Mouse (Mus musculus): ENCODE results near the gene Nfyc. TPM values are rescaled to one million over a fixed set of nuclear protein-coding genes. Genes with fewer than 3 reads are reported as not detected.
A peak's percentile ranks its signal among the peaks of the same experiment; 100 is the strongest.

Gene Nfyc
- polyA plus RNA-seq, 1 experiment from 2014 or later, result 82.1 TPM

DNA sequence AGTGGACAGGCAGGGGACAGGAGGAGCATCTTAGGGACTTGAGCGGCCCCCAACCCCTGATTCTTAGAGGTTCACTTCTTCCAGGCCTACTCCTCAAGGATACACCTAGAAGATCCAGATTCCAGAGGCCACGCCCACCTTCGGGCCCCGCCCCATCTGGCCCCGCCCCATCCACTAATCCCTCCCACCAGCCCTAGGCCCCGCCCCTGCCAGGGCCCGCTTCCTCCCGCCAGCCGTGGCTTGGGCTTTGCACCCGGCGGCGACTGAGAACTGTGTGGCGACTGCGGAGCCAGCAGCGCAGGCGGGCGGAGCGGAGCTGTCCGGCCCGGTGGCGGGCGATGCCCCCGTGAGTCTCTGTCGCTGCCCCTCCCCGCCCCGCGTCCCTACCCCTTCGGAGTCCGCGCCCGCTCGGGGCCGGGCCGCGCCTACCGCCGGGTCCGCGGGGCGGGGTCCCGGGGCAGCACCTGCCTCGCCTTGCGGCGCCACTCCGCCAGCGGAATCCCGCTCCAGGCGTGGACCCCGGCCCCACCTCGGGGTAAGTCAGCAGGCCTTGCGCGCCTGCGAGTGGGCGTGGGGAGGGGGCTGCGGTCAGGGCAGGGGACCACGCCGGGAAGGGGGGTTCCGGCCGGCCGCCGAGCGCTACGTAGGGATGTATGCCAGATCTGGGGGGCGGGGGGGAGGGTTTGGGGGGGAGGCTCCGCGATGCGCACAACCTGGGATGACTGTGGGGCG is 23.4 kb upstream of the Nfyc start, which contains the start of gene Rims3:
Gene Rims3 (plus strand): TSS at position 229 of the 732 bp plus-strand sequence.
- H3K27ac ChIP-seq (replicated peaks), result peak within 1 kb of the TSS; percentile 72
- H3K27me3 ChIP-seq, result 0 out of 2 replicates have a peak, but pooled peaks cover 11% of the 10 kb centered on the region
- H3K9ac ChIP-seq, result peak within 1 kb of the TSS; percentile 74
- peak within 1 kb of the TSS; percentile 75 for H3K4me3 ChIP-seq
- peak; percentile 76 for ATAC-seq (ENCODE audit: low FRiP score, low read depth)
- peak within 1 kb of the TSS; percentile 66 for H3K4me2 ChIP-seq
- H3K4me1 ChIP-seq (replicated peaks), result peaks cover 25% of the 10 kb centered on the region
- no peaks in the 10 kb centered on the region for H3K9me3 ChIP-seq
- WGBS, result under 1% methylated on average over 45 of the region's 68 CpGs
- H3K36me3 ChIP-seq, result no peaks in the 10 kb centered on the region

- peaks cover 13% of the 10 kb centered on the region for H3K4me1 ChIP-seq (replicated peaks)
- 2% methylated on average over 10 of the region's 10 CpGs for WGBS
These were observed 19.6 kb upstream of the Nfyc start for GRCm38 (mm10) chr4:120850946-120851345.

GRCm38 (mm10) chr4:120849451-120849850 is 18.1 kb upstream of the Nfyc start:
- Histone ChIP-seq H3K27me3 (0 out of 2 replicates have a peak, but pooled peaks cover 11% of the 10 kb centered on the region), H3K4me3 (no peak overlapping the region), H3K9me3 (no peaks in the 10 kb centered on the region), H3K4me1 (replicated peaks) (peaks cover 5% of the 10 kb centered on the region; the same call in 1 of the 2 replicates), H3K36me3 (no peaks in the 10 kb centered on the region), H3K4me2 (no peak overlapping the region), H3K9ac (no peak overlapping the region), H3K27ac (replicated peaks) (no peak overlapping the region)
- no peak for ATAC-seq (ENCODE audit: low FRiP score, low read depth)
- 58% methylated on average over 11 of the region's 11 CpGs for WGBS

More at GRCm38 (mm10) chr4:120850946-120851345, 19.6 kb upstream of the Nfyc start:
- Histone ChIP-seq H3K27ac (replicated peaks) (no peak overlapping the region), H3K9me3 (no peaks in the 10 kb centered on the region), H3K4me2 (no peak overlapping the region; the same call in 1 of the 2 replicates), H3K27me3 (0 out of 2 replicates have a peak, but pooled peaks cover 11% of the 10 kb centered on the region), H3K36me3 (no peaks in the 10 kb centered on the region), H3K4me3 (no peak overlapping the region), H3K9ac (no peak overlapping the region)
- no peak for ATAC-seq (ENCODE audit: low FRiP score, low read depth)

DNA sequence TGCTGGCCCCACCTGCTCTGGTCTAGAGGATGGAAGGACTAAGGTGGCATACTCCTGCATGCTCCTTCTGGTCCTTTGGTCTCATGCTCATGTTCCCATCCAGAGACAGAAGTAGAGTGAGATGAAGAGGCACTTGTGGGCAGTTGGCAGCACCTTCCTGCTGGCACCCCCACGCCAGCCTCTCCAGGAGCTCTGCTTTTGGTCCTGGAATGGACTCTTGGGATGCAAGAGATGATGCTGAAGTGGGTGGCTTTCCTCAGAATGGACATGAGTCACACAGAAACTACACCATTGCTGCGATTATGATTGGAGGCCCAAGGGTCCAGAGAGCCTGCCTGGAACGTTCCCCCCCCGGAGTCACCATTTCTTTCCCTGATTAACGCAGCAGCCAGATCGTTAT is 17.5 kb upstream of the Nfyc start:
- no peak for ATAC-seq (ENCODE audit: low FRiP score, low read depth)
- Histone ChIP-seq H3K4me2 (no peak overlapping the region), H3K9me3 (no peaks in the 10 kb centered on the region), H3K4me1 (replicated peaks) (peaks cover 5% of the 10 kb centered on the region; the same call in 1 of the 2 replicates), H3K27me3 (0 out of 2 replicates have a peak, but pooled peaks cover 9% of the 10 kb centered on the region), H3K9ac (no peak overlapping the region), H3K27ac (replicated peaks) (no peak overlapping the region), H3K4me3 (no peak overlapping the region), H3K36me3 (no peaks in the 10 kb centered on the region)
- 75% methylated on average over 6 of the region's 6 CpGs for WGBS

DNA sequence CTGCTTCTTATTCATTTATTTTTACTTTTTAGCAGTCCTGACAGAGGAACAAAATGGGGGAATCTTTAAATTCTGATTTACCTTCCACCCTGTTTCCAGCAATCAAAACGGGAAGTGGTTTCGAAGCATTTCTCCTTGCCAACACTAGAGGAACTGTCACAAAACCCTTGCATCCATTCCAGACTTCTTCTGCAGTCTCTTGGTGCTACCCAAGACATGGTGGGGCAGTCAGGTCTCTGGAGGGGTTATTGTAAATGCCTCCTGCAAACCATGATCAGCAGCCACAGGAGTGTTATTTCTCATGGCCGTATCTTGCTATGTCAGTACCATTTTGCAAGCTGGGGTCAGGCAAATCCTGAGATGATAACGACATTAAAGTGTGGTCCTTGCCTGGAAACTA is 13.7 kb upstream of the Nfyc start:
- Histone ChIP-seq H3K4me2 (no peak overlapping the region), H3K36me3 (no peaks in the 10 kb centered on the region), H3K27ac (replicated peaks) (no peak overlapping the region), H3K4me3 (no peak overlapping the region), H3K9ac (no peak overlapping the region), H3K27me3 (no peaks in the 10 kb centered on the region), H3K4me1 (replicated peaks) (0 out of 2 replicates have a peak, but pooled peaks cover 3% of the 10 kb centered on the region), H3K9me3 (no peaks in the 10 kb centered on the region)
- no peak for ATAC-seq (ENCODE audit: low FRiP score, low read depth)
- WGBS, result 78% methylated on average over 4 of the region's 4 CpGs

GRCm38 (mm10) chr4:120844423-120845082 is 13.2 kb upstream of the Nfyc start:
- no peaks in the 10 kb centered on the region for H3K9me3 ChIP-seq
- no peak overlapping the region for H3K27ac ChIP-seq (replicated peaks)
- H3K4me2 ChIP-seq, result no peak overlapping the region
- no peak overlapping the region for H3K4me3 ChIP-seq
- H3K9ac ChIP-seq, result no peak overlapping the region
- ATAC-seq (ENCODE audit: low FRiP score, low read depth), result no peak
- H3K4me1 ChIP-seq (replicated peaks), result 0 out of 2 replicates have a peak, but pooled peaks cover 3% of the 10 kb centered on the region
- no peaks in the 10 kb centered on the region for H3K36me3 ChIP-seq
- WGBS, result 60% methylated on average over 7 of the region's 7 CpGs
- H3K27me3 ChIP-seq, result no peaks in the 10 kb centered on the region

DNA sequence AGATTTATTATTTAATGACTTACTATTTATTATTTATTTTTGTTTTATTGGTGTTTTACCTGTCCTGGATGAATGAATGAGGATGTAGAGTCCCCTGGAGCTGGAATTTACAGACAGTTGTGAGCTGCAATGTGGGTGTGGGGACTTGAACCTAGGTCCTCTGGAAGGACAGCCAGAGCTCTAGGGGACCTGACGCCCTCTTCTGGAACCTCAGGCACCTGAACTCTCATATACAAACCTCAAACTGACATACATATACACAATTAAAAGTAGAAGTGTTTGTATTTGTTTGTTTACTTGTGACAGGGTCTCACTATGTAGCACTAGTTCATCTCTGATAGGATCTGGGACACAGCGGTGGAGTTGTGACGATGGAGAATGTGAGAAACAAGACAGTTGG is 10.0 kb upstream of the Nfyc start:
- ATAC-seq (ENCODE audit: low FRiP score, low read depth), result no peak
- no peak overlapping the region for H3K9ac ChIP-seq
- no peaks in the 10 kb centered on the region for H3K36me3 ChIP-seq
- WGBS, result 82% methylated on average over 3 of the region's 3 CpGs
- no peaks in the 10 kb centered on the region for H3K9me3 ChIP-seq
- H3K4me2 ChIP-seq, result no peak overlapping the region
- H3K27me3 ChIP-seq, result no peaks in the 10 kb centered on the region
- H3K27ac ChIP-seq (replicated peaks), result no peak overlapping the region
- no peaks in the 10 kb centered on the region for H3K4me1 ChIP-seq (replicated peaks)
- H3K4me3 ChIP-seq, result no peak overlapping the region

DNA sequence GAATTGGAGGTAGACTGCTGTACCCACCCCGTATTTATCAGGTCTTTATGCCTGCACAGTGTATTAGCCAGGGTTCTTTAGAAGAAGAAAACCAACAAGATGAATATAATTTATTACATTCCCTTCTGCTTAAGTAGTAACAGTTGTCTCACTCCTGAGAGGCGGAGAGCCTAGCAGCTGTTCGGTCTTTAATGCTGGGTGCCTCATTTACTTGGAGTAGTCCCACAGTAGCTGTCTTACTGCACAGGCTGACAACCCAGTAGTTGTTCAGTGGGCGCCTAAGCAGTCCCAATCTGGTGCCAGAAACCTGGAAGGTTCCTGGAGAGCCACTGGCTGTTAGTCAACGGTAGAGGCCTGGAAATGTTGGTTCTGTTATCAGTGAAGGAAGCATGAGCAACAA is 605 bp downstream of the Nfyc start:
- no peak overlapping the region for H3K4me2 ChIP-seq
- no peaks in the 10 kb centered on the region for H3K36me3 ChIP-seq
- H3K9me3 ChIP-seq, result no peaks in the 10 kb centered on the region
- H3K27ac ChIP-seq (replicated peaks), result no peak overlapping the region
- H3K4me3 ChIP-seq, result no peak overlapping the region
- H3K27me3 ChIP-seq, result no peaks in the 10 kb centered on the region
- ATAC-seq (ENCODE audit: low FRiP score, low read depth), result no peak
- no peaks in the 10 kb centered on the region for H3K4me1 ChIP-seq (replicated peaks)
- WGBS, result 76% methylated on average over 5 of the region's 5 CpGs
- H3K9ac ChIP-seq, result no peak overlapping the region

DNA sequence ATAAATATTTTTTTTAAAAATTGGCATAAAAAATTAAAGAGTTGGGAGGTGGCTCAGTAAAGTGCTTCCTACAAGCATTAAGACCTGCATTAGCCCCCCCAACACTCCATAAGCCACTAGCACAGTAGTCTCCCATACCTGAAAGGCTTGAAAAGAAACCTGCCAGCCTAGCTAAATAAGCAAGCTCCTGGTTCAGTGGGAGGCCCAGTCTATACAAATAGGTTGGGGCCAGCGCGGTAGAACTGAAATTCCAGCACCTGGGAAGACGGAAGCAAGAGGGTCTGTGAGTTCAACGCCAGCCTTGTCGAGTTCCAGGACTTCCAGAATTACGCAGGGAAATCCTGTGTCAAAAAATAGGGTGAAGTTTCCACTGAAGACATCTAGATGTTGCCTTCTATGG is 5.0 kb downstream of the Nfyc start:
- WGBS, result 93% methylated on average over 6 of the region's 6 CpGs
- Histone ChIP-seq H3K27ac (replicated peaks) (peak overlapping the region; percentile 100), H3K9me3 (no peaks in the 10 kb centered on the region), H3K4me3 (no peak overlapping the region), H3K27me3 (no peaks in the 10 kb centered on the region), H3K4me2 (peak overlapping the region; percentile 71), H3K4me1 (replicated peaks) (peaks cover 24% of the 10 kb centered on the region), H3K9ac (no peak overlapping the region), H3K36me3 (no peaks in the 10 kb centered on the region)
- ATAC-seq (ENCODE audit: low FRiP score, low read depth), result no peak

- H3K27ac ChIP-seq (replicated peaks), result peak overlapping the region; percentile 100
- WGBS, result under 1% methylated on average over 40 of the region's 55 CpGs
- ATAC-seq (ENCODE audit: low FRiP score, low read depth), result peak; percentile 96
These were observed 5.6 kb downstream of the Nfyc start for GRCm38 (mm10) chr4:120825577-120826326.

DNA sequence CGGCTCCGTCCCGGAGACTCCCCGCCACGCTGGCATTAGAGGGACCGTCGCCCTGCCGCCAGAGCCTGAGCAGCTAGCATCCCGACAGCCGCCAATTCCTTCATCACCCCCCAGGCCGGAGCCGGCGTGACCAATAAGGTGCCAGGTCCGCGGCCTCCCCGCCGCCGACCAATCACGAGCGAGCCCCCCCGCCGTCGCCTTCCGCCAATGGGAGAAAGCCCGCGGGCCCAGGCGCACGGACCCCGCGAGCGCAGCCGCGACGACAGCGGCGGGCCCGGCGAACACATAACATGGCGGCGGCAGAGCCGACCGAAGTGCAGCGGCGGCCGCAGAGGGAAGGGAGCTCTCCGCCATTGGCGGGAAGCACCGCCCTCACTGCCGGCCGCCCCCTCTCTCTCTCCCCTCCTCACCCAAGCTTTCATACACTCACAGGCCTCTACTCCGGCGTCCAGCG is 6.2 kb downstream of the Nfyc start:
- Histone ChIP-seq H3K4me2 (peak overlapping the region; percentile 71), H3K27ac (replicated peaks) (peak overlapping the region; percentile 100), H3K9ac (peak overlapping the region; percentile 100), H3K4me3 (peak overlapping the region; percentile 78), H3K9me3 (no peaks in the 10 kb centered on the region), H3K27me3 (no peaks in the 10 kb centered on the region), H3K36me3 (no peaks in the 10 kb centered on the region), H3K4me1 (replicated peaks) (peaks cover 24% of the 10 kb centered on the region)
- ATAC-seq (ENCODE audit: low FRiP score, low read depth), result peak; percentile 94
- WGBS, result under 1% methylated on average over 49 of the region's 53 CpGs

More at GRCm38 (mm10) chr4:120825577-120826326, 5.6 kb downstream of the Nfyc start:
- Histone ChIP-seq H3K4me2 (peak overlapping the region; percentile 71), H3K9me3 (no peaks in the 10 kb centered on the region), H3K36me3 (no peaks in the 10 kb centered on the region), H3K4me1 (replicated peaks) (peaks cover 24% of the 10 kb centered on the region), H3K4me3 (peak overlapping the region; percentile 78), H3K9ac (peak overlapping the region; percentile 100), H3K27me3 (no peaks in the 10 kb centered on the region)
